In genomic region chr12:118301866-118302835, GRCm38 (mm10) we compare ENCODE assay signal across 8 mouse cellular contexts. TPM values are rescaled to one million over a fixed set of nuclear protein-coding genes. Genes with fewer than 3 reads are reported as not detected.
DNase-seq lines count a peak whose midpoint lies in the region; ATAC-seq and TF ChIP-seq lines count a peak whose summit lies in the region.

No protein-coding gene starts in this region.

- peak overlapping the region; percentile 86 for H3K4me3 ChIP-seq in gastrocnemius, adult 2 months
- H3K4me3 ChIP-seq in hindbrain, postnatal 0 days (ENCODE audit: low read length): peak overlapping the region; percentile 85
- peak overlapping the region; percentile 99 for H3K4me3 ChIP-seq in left cerebral cortex, adult 2 months

- no peaks in the 10 kb centered on the region for H3K36me3 ChIP-seq in hindbrain, postnatal 0 days (ENCODE audit: insufficient read depth, low read length)

- H3K9me3 ChIP-seq in hindbrain, postnatal 0 days (ENCODE audit: low read length): no peaks in the 10 kb centered on the region

- WGBS in hindbrain, postnatal 0 days: under 1% methylated on average over 65 of the region's 74 CpGs

- peak overlapping the region; percentile 70 for H3K4me2 ChIP-seq in hindbrain, postnatal 0 days (ENCODE audit: low read depth, low read length)

- peak overlapping the region; percentile 98 for H3K27ac ChIP-seq in gastrocnemius, adult 2 months
- peak overlapping the region; percentile 97 for H3K27ac ChIP-seq in hindbrain, postnatal 0 days
- H3K27ac ChIP-seq in left cerebral cortex, adult 2 months: peak overlapping the region; percentile 90

- peaks cover 20% of the 10 kb centered on the region; the same call in 1 of the 2 replicates for H3K4me1 ChIP-seq in hindbrain, postnatal 0 days (ENCODE audit: insufficient read depth, low read length)

- peak; percentile 99 for DNase-seq in ZHBTc4 (ENCODE audit: low read depth, low spot score)
- peak; percentile 100 for DNase-seq in gastrocnemius, adult 2 months
- DNase-seq in hindbrain, postnatal 0 days (ENCODE audit: low spot score): peak; percentile 99
- DNase-seq in left cerebral cortex, adult 2 months (ENCODE audit: extremely low spot score in 1 of 2, low spot score in 2 of 2): peak; percentile 99
- peak; percentile 97 to 99 for DNase-seq in right cerebral cortex, adult 2 months (ENCODE audit: low spot score in 2 of 2)
- peak; percentile 100 for DNase-seq in urinary bladder, postnatal 14 days (ENCODE audit: low spot score)

- no peaks in the 10 kb centered on the region for H3K27me3 ChIP-seq in hindbrain, postnatal 0 days (ENCODE audit: insufficient read depth, low read length)

- intact Hi-C loops in gastrocnemius, adult 2 months (cut with DNase I): loop anchor here (5.0 to 10.0 kb wide), 2 partner anchors 105 to 307 kb away; partner anchors contain the start of gene Dnah11
- intact Hi-C loops in left cerebral cortex, adult 2 months (cut with DNase I): loop anchor here (2.0 to 5.0 kb wide), 2 partner anchors 155 to 553 kb away; no protein-coding TSS in a partner anchor

- H3K9ac ChIP-seq in hindbrain, postnatal 0 days (replicated peaks; ENCODE audit: low read length): peak overlapping the region; percentile 85

- peak; percentile 50 for TF ChIP-seq CTCF in gastrocnemius, adult 2 months (IDR thresholded peaks at IDR 0.05)
- peak; percentile 25 for TF ChIP-seq CTCF in hindbrain, postnatal 0 days (IDR thresholded peaks at IDR 0.05; ENCODE audit: low read depth)
- peak; percentile 48 for TF ChIP-seq CTCF in left cerebral cortex, adult 2 months (IDR thresholded peaks at IDR 0.05)

- peak; percentile 70 for ATAC-seq in common myeloid progenitor, adult 5-6 weeks (replicated peaks; ENCODE audit: low read depth, poor library complexity, severe bottlenecking)
- ATAC-seq in hindbrain, postnatal 0 days: peak; percentile 92
- ATAC-seq in megakaryocyte, adult 5-6 weeks (ENCODE audit: poor library complexity, severe bottlenecking): peak; percentile 70

RNA-seq across cellular contexts. Expression of gene Sp4, which starts 0.9 kb away (rescaled TPM):
- 20.9 and 22.5 TPM in 2 replicates for total RNA-seq in common myeloid progenitor, adult 5-6 weeks (2017)
- 10 to 100 TPM in 1 of 2 experiments, 1 to 10 TPM in 1; 9.6 to 10.6 TPM for total RNA-seq in gastrocnemius, adult 2 months (2021)
- total RNA-seq in hindbrain, postnatal 0 days (2014; rRNA removed): 41.2 and 47.0 TPM in 2 replicates
- polyA plus RNA-seq in hindbrain, postnatal 0 days (2015; fragmentation: Nextera tagmentation; extraction: Ambion mirVana): 13.1 and 15.8 TPM in 2 replicates
- total RNA-seq in left cerebral cortex, adult 2 months (2021): 10 to 100 TPM; 27.6 to 29.6 TPM
- total RNA-seq in megakaryocyte, adult 5-6 weeks (2015): 17.3 and 18.9 TPM in 2 replicates
- 13.7 and 16.7 TPM in 2 replicates for total RNA-seq in megakaryocyte, adult 5-6 weeks (2017)

Comparison
In these comparisons a context has a peak if more than half of its experiments do, and no peak if none do; other contexts are left out.
1. Peak in every context shown above with its lines: DNase-seq, ATAC-seq, H3K4me3 ChIP-seq and H3K27ac ChIP-seq.